Mouse (Mus musculus) forelimb bud, embryonic 11.5 days (tissue): ENCODE measurements around the gene Ndufa11.
A peak's percentile ranks its signal among the peaks of the same experiment; 100 is the strongest.

Source experiments
- DNase-seq: peaks from one replicate; pipeline ENCODE4 v3.0.0-alpha.2; 2012; ENCODE audit warnings: low read depth, low spot score

The Ndufa11 gene

DNA sequence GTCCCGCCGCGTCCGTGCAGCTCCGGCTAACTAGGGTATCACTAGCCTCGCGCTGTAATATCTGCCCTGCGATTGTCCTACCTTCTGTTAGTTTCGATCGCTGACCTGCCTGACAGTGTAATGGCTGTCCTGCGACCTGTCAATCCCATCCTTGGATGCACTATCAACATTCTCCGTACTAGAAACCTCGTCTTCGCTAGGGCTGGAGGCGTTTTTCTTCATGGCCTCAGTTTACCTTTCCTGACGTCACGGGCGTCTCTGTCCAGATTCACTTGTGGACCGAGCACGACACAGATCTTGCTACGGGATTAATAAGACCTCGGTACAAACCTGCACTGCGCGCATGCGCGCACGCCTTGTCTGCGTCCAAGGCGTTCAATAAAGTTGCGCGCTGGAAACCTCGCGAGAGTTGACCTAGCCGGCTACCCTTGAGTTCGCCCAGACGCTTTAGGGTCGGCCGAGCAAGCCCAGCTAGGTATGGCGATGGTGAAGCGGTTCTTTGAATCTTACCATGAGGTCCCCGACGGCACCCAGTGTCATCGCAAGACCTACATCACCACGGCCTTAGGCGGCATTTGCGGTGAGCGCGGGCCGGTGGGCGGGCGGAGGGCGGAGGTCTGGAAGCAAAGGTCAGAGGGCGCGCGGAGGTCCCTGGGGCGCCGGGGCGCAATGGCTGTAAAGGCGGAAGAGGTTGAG is at the start of gene Ndufa11, which contains the start of gene Vmac:
Gene Ndufa11, plus strand, starts transcription at position 405 of the 696 bp plus-strand sequence.
Gene Vmac, minus strand, starts transcription at position 660 of the 696 bp plus-strand sequence.
- DNase-seq: peak; percentile 100

- peak; percentile 83 for DNase-seq
These were observed 49.0 kb upstream of the Ndufa11 start for GRCm38 (mm10) chr17:56668384-56669144.

DNA sequence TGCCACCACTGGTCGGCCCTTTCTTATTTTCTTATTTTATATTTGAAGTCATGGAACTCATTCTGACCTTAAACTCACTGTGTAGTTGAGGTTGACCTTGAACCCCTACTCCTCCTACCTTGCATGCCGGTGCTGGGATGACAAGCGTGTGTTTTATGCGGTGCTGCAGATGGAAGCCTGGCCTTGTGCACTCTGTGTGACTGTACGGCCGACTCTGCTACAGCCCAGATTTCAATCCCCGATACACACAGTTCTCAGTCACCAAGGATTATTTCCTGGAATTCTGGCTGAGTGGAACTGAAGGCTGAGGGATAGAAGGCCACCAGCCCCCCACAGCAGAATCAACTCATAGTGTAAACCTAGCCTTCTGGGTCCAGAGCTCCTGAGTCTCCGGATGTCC is 47.8 kb upstream of the Ndufa11 start:
- DNase-seq: no peak

GRCm38 (mm10) chr17:56672941-56673646 is 44.5 kb upstream of the Ndufa11 start, which contains the start of gene Ranbp3:
Gene Ranbp3 (plus strand): TSS chr17:56673294.
- DNase-seq: peak; percentile 99

DNA sequence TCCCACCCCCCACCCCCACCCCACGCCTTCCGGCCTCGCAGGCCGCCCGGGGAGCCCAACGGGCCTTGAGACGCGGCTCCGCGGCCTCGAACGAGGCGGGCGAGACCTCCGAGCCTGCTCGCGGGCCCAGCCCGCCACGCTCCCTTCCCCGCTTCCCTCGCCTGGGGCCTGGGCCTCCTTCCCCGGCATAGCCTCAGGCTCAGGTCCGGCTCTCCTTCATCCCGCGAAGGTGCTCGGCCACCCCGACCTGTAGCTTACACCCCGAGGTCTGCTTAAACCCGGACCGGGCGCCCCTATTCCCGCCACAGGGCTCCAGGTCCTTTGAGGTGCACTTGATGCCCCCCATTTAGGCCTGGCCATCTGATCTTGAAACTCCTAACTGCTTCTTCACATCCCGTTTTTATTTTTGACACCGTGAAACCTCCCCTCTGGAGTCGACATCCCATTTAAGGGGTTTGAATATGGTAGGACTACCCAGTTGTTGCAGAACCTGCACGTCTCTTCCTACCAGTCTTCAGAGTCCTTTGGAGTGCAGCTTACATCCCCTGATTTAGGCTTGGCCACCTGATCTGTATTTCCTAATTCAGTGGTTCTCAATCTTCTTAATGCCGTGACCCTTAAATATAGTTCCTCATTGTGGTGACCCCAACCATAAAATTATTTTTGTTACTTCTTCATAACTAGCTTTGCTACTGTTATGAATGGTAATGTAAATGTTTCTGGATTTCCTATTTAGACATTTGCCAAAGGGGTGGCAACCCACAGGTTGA is 43.7 kb upstream of the Ndufa11 start:
- DNase-seq: no peak

DNA sequence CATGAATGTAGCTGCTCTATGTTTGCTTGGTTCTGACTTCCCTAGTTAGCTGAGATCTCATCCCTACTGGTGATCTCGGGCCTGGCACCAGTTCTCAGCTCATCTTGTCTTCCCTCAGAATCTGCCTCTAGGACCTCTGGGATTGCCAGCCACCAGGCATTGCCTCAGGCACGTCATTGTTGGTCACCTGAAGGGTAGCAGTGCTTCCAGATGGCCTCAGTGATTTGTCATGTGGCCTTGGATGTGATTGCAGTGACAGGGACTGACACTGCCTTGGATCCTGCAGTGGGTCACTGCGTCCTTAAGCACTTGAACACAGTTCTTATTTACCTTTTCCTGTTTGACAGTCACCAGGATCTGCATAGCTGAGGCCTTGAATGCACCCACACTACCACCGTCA is 35.8 kb upstream of the Ndufa11 start:
- DNase-seq: no peak

- DNase-seq: no peak
These were observed 34.7 kb upstream of the Ndufa11 start for GRCm38 (mm10) chr17:56682880-56683279.

DNA sequence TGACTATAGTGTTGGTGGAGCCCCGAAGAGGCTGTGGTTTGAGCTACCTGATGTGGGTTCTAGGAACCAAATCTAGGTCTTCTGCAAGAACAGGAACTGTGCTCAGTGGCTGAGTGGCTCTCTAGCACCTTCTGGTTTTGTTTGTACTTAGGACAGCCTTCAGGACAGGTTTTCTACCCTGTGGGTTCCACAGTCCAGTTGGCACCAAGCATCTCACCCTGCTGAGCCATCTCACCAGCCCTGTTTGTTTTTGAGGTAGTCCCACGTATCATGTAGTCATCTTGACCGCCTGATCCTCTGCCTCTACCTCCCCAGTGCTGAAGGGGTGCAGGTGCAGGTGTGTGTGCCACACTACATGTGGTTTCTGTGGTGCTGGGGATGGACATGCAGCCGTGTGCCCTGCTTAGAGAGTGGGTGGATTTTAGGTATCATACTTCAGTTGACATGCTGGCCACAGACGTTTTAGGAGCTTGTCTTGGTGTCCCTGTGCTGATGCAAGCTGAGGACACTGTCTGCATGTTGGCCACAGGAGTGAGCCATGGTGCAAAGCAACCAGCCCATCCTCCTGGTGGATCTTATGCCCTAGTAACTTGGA is 33.9 kb upstream of the Ndufa11 start:
- DNase-seq: no peak

- DNase-seq: no peak
These were observed 32.9 kb upstream of the Ndufa11 start for GRCm38 (mm10) chr17:56684649-56685048.

DNA sequence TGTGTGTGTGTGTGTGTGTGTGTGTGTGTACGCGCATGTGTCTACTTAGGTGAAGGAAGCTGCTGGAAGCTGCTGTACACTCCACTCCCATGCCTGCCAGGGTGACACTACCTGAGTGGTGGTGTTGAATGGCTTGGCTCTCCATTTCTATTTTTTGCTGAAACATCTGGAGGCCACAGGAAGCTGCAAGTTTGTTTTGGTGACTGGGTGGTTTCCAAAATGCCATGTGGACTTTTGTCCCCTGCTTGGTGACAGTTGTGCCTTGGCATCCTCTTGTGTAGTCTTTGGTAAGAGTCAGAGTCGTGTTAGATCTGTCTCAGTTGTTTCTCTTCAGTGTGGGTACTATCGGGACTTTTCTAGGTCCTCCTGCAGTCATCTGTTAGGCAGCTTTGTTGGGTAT is 30.8 kb upstream of the Ndufa11 start:
- no peak for DNase-seq

DNA sequence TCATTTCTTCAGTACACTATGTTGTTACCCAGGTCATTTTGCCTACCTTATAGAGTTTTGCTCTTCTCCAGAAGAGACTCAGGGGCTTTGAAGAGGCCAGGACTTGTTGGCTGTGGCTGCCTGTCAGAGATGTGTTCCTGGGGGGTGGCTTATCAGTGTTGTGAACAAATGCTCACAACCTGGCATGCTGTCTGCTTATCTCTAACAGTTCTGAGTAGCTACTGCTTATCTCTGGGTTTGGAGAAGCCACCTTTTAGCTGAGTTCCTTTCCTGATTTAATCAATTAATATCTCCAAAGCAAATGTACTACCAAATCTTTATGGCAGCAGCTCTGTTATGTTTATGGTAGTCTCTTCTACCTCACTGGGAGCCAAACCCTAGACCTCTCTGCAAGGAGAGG is 29.5 kb upstream of the Ndufa11 start:
- no peak for DNase-seq

GRCm38 (mm10) chr17:56688689-56689088 is 28.9 kb upstream of the Ndufa11 start:
- DNase-seq: no peak

DNA sequence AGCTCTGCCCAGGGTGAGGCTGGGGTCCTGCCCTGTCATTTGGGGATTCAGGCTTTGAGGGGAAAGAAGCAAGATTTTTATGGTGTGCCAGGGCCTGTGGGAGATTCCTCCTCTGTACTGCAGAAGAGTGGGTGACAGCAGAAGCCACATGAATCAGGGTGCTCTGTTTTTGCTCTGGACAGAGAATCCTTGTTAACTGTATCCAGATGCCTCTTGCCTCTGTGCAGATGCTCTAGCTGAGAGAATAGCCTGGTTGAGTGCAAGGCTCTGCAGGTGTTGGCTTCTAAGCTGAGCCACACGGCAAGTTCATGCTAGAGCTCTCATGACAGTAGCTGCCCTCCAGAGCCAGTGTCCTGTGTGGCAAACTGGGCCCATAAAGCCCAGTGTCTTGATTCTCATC is 24.2 kb upstream of the Ndufa11 start:
- DNase-seq: no peak

GRCm38 (mm10) chr17:56693851-56694310 is 23.7 kb upstream of the Ndufa11 start:
- DNase-seq: no peak

- DNase-seq: no peak
These were observed 17.1 kb upstream of the Ndufa11 start for GRCm38 (mm10) chr17:56700451-56700850.

- DNase-seq: no peak
These were observed 14.5 kb upstream of the Ndufa11 start for GRCm38 (mm10) chr17:56703038-56703437.

DNA sequence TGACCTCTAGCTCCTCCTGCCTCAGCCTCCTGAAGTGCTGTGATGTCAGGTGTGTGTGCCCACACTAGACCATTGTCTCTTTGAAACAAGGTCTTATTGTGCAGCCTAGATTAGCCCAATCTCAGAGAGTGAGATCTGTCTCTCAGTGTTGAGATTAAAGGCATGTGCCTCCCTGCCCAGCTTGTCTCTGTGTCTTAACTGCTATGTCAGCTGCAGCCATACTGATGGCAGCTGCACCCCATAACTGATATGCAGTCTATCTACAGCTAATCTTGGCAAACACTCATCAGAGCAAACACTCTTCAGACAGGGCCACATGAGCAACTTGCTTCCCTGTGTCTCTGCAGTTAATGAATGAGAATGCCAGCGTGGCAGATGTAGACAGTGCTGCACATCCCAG is 11.1 kb upstream of the Ndufa11 start:
- no peak for DNase-seq

GRCm38 (mm10) chr17:56708692-56709091 is 8.9 kb upstream of the Ndufa11 start:
- DNase-seq: no peak

GRCm38 (mm10) chr17:56709708-56710107 is 7.9 kb upstream of the Ndufa11 start:
- DNase-seq: no peak

GRCm38 (mm10) chr17:56715360-56715759 is 2.2 kb upstream of the Ndufa11 start:
- DNase-seq: no peak
